Mouse (Mus musculus) bone marrow macrophage, adult 2 months (primary cell): ENCODE measurements at regions not wholly inside any gene's neighbourhood (a gene's known extent, or its start where the extent isn't known, plus 50 kb on each side); places are given as distances from the start of the nearest gene placed in this dataset.

Experiments used
- H3K27ac ChIP-seq: 2 replicates; pipeline ENCODE4 v1.5.1; 2012; ENCODE audit warnings: low read depth, low read length; ENCODE audit not compliant: insufficient read depth
- H3K4me1 ChIP-seq: 2 replicates; pipeline ENCODE4 v1.6.1; 2012; ENCODE audit warnings: low read length; ENCODE audit not compliant: control insufficient read depth, insufficient read depth
- H3K4me3 ChIP-seq: 2 replicates; pipeline ENCODE4 v1.5.1; 2012; ENCODE audit warnings: mild to moderate bottlenecking, low read length, moderate library complexity; ENCODE audit not compliant: insufficient read depth
- CTCF ChIP-seq: IDR thresholded peaks from 2 replicates; pipeline ENCODE4 v1.5.1; 2012; ENCODE audit warnings: low read depth, mild to moderate bottlenecking, low read length, moderate library complexity
- POLR2A ChIP-seq: IDR thresholded peaks from 2 replicates; pipeline ENCODE4 v1.6.1; 2012; ENCODE audit warnings: mild to moderate bottlenecking, low read depth, low read length, borderline replicate concordance

DNA sequence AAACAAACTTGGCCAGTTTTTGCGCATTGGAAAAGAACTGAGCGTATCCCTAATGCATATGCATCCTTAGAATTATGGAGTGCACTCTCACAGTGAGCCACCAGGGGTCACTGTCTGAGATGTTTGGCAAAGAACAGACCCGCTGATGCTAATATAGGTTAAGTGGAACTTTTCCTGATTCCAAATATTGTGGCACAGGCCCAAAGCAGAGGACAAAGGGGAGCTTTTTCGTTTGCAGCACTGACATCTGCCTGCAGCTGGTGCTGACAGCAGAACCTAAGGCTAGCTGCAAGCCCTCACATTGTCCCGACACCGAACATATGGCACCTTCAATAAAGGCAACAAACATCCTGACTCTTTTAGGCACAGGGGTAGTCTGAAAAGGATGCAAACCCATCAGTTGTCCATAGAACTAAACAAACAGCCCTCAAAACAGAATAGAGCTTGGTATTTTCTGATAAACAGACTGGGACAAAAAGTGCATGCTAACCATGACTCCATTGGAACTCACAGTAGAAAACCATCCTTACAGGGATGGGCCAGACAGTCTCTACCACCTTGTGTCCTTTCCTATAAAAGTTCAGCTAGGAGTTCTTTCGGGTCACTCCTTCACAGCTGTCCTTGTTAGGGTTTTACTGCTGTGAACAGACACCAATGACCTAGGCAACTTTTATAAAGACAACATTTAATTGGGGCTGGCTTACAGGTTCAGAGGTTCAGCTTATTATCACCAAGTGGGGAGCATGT, 87.1 kb upstream of the Gm34302 start:
- TF ChIP-seq CTCF (0 out of 2 replicates have a peak, but pooled peaks have one; percentile 14), POLR2A (no peak)
- H3K27ac ChIP-seq: no peak overlapping the region

DNA sequence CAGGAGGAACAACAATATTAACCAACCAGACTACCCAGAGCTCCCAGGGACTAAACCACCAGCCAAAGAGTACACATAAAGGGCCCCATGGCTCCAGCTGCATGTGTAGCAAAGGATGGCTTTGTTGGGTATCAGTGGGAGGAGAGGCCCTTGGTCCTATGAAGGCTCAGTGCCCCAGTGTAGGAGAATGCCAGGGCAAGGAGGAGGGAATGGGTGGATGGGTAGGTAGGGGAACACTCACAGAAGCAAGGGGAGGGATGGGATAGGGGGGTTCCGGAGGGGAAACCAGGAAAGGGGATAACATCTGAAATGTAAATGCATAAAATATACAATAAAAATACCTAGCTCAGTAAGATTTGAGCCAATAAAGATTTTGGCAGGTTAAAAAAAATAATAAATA, 86.4 kb upstream of the Gm34302 start:
- Histone ChIP-seq H3K4me1 (no peaks in the 10 kb centered on the region), H3K4me3 (no peak overlapping the region), H3K27ac (no peak overlapping the region)
- TF ChIP-seq POLR2A (no peak), CTCF (no peak)

More for the DNA sequence above, 87.1 kb upstream of the Gm34302 start:
- no peaks in the 10 kb centered on the region for H3K4me1 ChIP-seq
- H3K4me3 ChIP-seq: no peak overlapping the region

DNA sequence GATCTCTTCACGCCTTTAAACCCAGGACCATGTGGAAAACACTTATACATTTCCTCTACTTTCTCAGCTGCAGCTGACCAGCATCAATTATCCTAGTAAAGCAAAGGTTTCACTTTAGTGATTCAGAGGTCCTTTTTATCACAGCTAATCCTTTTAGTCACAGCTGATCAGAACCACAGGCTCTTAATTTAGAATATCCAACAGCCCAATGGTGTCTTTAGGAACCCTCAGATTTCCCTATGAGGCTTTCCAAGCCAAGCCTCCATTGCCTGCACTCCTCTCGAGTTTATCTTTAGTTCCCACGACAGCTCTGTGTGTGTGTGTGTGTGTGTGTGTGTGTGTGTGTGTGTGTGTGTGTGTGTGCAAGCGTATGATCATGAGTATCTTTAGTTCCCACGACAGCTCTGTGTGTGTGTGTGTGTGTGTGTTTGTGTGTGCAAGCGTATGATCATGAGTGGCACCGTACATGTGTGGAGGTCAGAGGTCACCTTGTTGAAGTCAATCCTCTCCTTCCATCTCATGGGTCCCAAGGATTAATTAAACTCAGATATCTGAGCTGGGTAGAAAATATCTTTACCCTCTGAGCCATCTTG, 85.4 kb upstream of the Gm34302 start:
- Histone ChIP-seq H3K27ac (no peak overlapping the region), H3K4me1 (no peaks in the 10 kb centered on the region), H3K4me3 (no peak overlapping the region)
- TF ChIP-seq POLR2A (no peak), CTCF (no peak)

DNA sequence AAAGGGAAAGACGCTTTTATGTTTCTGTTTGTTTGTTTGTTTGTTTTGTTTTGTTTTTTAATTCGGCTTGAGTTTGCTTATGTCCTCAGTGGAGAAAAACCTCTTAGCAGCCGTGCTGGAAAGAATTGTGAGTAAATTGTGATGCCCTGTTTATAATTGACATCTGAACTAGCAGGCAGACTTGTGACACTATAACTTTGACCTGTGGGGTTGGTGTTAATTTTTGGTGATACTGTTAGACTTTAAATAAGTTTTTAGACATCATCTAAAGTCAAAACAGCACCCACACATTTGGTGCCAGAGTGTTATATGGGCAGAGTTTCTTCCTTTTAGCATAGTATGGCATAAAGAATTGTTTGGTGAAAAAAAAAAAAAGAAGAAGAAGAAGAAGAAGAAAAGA, 84.0 kb upstream of the Gm34302 start:
- no peak for TF ChIP-seq POLR2A
- TF ChIP-seq CTCF: no peak
- H3K4me1 ChIP-seq: no peaks in the 10 kb centered on the region
- H3K4me3 ChIP-seq: no peak overlapping the region
- no peak overlapping the region for H3K27ac ChIP-seq

DNA sequence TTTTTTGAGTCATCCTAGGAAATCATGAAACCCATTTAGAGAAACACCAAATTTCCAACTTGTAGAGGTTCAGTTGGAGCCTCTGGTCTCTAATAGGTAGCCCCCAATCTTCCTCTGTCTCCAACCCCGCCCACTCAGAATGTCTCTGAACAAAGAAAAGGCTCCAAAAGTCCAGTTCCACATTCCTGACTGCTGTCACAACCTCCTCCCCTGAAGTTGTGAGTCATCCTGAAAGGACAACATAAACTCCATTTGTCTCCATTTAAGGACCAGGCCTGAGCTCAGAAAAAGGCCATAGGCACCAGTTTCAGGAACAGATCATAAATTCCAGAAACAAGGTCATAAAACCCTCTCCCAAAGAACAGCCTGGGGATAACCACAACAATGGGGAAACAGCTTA, 79.4 kb upstream of the Gm34302 start:
- Histone ChIP-seq H3K27ac (no peak overlapping the region), H3K4me1 (no peaks in the 10 kb centered on the region), H3K4me3 (no peak overlapping the region)
- TF ChIP-seq CTCF (no peak), POLR2A (no peak)

DNA sequence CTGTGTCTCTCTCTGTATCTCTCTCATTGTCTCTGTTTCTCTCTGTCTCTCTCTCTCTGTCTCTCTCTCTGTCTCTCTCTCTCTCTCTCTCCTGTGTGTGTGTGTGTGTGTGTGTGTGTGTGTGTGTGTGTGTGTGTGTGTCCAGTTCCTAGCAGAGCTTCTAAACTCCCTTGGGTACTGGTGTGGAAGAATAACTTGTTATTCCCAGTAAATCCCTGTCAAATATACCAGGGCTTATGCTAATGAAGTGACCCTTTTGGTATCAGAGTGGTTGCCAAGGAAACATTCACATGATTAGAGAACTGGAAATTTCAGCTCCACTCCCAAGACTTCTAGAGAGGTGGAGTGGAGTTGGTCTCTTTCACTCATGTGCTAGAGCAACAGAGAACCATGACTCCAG, 78.9 kb upstream of the Gm34302 start:
- H3K4me1 ChIP-seq: no peaks in the 10 kb centered on the region
- no peak overlapping the region for H3K27ac ChIP-seq
- no peak for TF ChIP-seq POLR2A
- no peak for TF ChIP-seq CTCF
- H3K4me3 ChIP-seq: no peak overlapping the region

DNA sequence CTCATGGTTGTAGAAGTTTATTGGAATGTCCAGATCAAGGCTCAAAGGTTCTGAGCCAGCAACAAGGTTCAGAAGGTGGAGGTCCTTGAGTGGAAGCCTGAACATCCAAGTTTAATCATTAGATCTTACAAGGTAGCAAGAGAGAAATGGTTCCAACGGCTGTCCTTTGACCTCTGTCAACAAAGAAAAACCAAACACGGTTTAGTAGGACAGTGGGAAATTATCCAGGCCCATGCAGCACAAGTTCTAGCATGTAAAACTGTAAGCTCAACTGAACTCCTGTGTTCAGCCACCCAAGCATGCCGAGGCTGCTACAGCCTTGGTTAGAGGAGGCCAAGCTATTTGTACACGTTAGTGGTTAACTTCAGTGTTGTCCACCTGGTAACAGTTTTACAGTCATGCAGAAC, 77.1 kb upstream of the Gm34302 start:
- Histone ChIP-seq H3K4me1 (no peaks in the 10 kb centered on the region), H3K27ac (no peak overlapping the region), H3K4me3 (no peak overlapping the region)
- TF ChIP-seq POLR2A: no peak
- no peak for TF ChIP-seq CTCF

DNA sequence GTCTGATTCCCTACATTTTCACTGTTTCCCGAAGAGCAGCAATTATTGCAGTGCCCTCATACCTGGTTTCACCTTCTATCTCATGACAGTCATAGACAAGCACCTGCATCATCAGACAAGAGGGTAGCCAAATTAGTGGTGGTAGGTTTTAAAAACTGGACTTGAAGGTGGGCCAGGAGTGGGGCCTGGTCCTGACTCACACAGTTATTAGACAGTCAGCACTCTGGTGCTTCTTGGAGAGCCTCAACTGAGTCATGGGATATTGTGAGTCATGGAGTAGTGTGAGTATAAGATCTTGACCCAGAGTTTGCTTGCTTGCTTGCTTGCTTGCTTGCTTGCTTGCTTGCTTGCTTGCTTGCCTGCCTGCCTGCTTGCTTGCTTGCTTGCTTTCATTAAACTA, 73.1 kb upstream of the Gm34302 start:
- Histone ChIP-seq H3K27ac (no peak overlapping the region), H3K4me3 (no peak overlapping the region), H3K4me1 (no peaks in the 10 kb centered on the region)
- TF ChIP-seq CTCF (no peak), POLR2A (no peak)

DNA sequence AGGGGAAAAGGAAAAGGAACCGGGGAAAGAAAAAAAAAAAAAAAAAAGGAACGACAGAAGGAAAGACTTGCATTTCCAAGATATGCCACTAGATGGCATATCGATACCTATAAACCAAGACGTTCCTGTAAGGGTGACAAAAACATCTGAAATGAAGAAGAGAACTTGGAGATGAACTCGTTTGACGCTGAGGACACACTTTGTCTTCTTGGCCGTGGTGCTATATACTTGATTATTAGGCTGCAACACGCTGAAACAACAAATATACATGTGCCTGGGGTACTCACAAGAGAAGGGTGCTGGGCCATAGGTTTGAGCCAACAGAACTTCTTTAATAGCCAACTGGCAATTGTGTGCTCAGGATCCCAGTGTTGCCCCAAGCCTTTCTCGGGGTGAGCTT, 71.2 kb upstream of the Gm34302 start:
- no peak overlapping the region for H3K4me3 ChIP-seq
- no peak overlapping the region for H3K27ac ChIP-seq
- H3K4me1 ChIP-seq: no peaks in the 10 kb centered on the region
- TF ChIP-seq CTCF (no peak), POLR2A (no peak)

DNA sequence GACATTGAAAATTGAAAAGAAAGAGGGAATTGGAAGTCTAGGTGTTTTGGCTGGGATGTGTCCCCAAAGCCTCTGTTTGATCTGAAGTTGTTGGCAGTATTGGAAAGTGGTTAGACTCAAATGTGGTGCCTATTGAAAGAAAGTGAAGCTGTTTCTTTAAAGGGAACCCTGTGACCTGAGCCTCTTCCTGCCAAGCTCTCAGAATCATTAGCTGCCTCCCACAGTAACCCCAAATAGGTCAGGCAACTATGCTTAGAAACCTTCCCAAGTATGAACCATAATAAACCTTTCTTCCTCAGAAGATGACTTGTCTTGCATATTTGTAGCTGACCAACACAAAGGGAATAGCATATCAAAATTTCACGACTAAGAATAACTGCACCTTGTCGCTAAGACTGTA, 69.7 kb upstream of the Gm34302 start:
- no peaks in the 10 kb centered on the region for H3K4me1 ChIP-seq
- TF ChIP-seq POLR2A (no peak), CTCF (no peak)
- no peak overlapping the region for H3K27ac ChIP-seq
- H3K4me3 ChIP-seq: no peak overlapping the region

DNA sequence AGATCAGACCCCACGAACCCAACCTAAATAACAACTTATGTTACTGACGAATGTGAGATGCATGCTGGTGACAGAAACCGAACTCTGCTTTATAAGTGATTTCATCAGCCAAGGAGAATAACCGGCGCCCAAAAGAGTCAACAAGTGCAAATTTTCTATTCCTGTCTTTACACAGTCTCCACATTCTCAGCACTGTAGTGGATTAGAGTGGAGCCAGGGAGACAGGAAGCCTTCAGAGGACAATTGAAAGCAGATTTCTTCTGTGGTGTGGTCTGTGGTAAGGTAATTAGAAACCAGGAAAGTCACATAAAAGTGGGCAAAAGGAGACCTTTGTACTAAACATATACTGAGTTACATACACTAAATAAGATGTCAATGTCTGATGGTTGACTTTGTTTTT, 68.0 kb upstream of the Gm34302 start:
- no peaks in the 10 kb centered on the region for H3K4me1 ChIP-seq
- no peak overlapping the region for H3K27ac ChIP-seq
- TF ChIP-seq CTCF (no peak), POLR2A (no peak)
- no peak overlapping the region for H3K4me3 ChIP-seq
